Mouse (Mus musculus): ENCODE results near the gene Tmem95. TPM values are rescaled to one million over a fixed set of nuclear protein-coding genes. Genes with fewer than 3 reads are reported as not detected.

Tmem95 gene
- polyA plus RNA-seq, 2 experiments = not detected

DNA sequence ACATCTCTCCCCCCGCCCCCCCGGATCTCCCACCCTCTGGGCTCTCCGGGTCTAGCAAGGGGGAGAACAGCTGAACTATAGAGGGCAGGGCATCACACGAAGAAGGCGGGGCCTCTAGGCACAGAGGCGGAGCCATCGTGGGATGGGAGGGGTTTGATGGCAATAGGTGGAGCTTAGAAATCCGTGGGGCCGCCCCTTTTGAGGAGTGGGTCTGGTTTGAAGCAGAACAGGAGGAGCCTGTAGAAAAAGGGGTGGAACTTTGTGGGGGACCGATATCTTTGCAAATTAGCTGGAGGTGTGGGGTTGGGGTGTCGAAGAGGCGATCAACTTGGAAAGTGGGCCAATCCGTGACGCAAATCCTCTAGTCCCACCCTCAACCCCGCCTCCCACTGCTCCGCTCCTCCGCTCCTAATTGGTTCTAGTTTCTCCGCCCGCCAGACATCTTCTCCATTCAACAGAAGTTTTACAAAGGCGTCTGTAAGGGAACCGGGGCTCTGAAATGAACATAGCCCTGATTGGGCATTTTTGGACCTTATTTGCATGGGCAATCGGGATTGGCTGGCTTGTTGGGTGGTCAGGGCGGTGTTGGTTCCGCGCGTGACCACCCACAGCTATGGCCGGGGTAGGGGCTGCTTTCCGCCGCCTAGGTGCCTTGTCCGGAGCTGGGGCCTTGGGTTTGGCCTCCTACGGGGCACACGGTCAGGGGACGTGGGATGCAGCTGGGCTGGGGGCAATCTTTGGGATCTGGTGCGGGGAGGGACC, 39.7 kb downstream of the Tmem95 start, which contains the start of gene Tmem256:
Tmem256 (plus strand) TSS at position 563 of the 762 bp plus-strand sequence.
- TF ChIP-seq CTCF (IDR thresholded peaks at IDR 0.05; ENCODE audit: low read depth) (no peak; the same call in 1 of the 2 replicates), EP300 (IDR thresholded peaks at IDR 0.05; ENCODE audit: low read depth) (peak; percentile 55; the same call in 1 of the 2 replicates)
- Histone ChIP-seq H3K4me2 (ENCODE audit: low read depth) (peak within 1 kb of the TSS; percentile 94), H3K27ac (peak within 1 kb of the TSS; percentile 76), H3K36me3 (replicated peaks; ENCODE audit: control insufficient read depth, insufficient read depth, low read depth) (no peaks in the 10 kb centered on the region), H3K9ac (replicated peaks) (peak within 1 kb of the TSS; percentile 81), H3K9me3 (ENCODE audit: control insufficient read depth, low read length) (no peaks in the 10 kb centered on the region), H3K27me3 (ENCODE audit: control insufficient read depth, insufficient read depth, low read length) (peaks cover 42% of the 10 kb centered on the region), H3K4me3 (ENCODE audit: insufficient read depth in 1 of 2, low read depth in 2 of 2, low read length in 2 of 2) (peak within 1 kb of the TSS; percentile 67 to 88), H3K4me1 (replicated peaks; ENCODE audit: control insufficient read depth in 2 of 2, insufficient read depth in 2 of 2, low read length in 1 of 2) (peaks cover 19 to 23% of the 10 kb centered on the region in 2 experiments)
- ATAC-seq (ENCODE audit: insufficient read depth) (peak; percentile 90), DNase-seq (ENCODE audit: low read depth in 3 of 3, low spot score in 3 of 3) (peak; percentile 96 to 97 (median 97))
- WGBS (ENCODE audit: insufficient replicate concordance) = under 1% methylated on average over 34 of the region's 34 CpGs

DNA sequence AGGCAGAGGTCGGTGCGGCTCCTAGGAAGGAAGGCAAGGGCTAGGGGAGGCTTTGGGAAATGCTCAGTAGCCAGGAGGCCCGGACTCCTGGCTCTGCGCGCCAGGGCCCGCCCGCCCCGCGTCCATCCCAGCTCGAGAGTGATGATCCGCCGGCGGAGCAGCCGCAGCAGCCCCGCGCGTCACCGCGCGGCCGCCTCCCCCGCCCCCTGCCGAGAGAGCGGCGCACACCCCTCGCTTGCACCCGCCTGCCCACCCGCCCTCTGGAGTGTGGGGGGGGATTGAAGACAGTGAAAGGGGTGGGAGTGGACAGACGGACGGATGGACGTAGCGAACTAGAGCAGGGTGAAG, 40.2 kb downstream of the Tmem95 start, which contains the start of gene Nlgn2:
Nlgn2 (minus strand) TSS at position 181 of the 348 bp plus-strand sequence.
- ATAC-seq (ENCODE audit: insufficient read depth) (peak; percentile 39), DNase-seq (ENCODE audit: low read depth in 3 of 3, low spot score in 3 of 3) (no peak)
- peak within 1 kb of the TSS; percentile 81 for H3K9ac ChIP-seq (replicated peaks)
- peak within 1 kb of the TSS; percentile 76 for H3K27ac ChIP-seq
- H3K4me1 ChIP-seq (replicated peaks; ENCODE audit: control insufficient read depth in 2 of 2, insufficient read depth in 2 of 2, low read length in 1 of 2) = peaks cover 14 to 23% of the 10 kb centered on the region in 2 experiments
- H3K36me3 ChIP-seq (replicated peaks; ENCODE audit: control insufficient read depth, insufficient read depth, low read depth) = no peaks in the 10 kb centered on the region
- H3K4me3 ChIP-seq (ENCODE audit: insufficient read depth in 1 of 2, low read depth in 2 of 2, low read length in 2 of 2) = peak within 1 kb of the TSS; percentile 67 to 88
- H3K4me2 ChIP-seq (ENCODE audit: low read depth) = peak within 1 kb of the TSS; percentile 94
- H3K9me3 ChIP-seq (ENCODE audit: control insufficient read depth, low read length) = no peaks in the 10 kb centered on the region
- TF ChIP-seq EP300 (IDR thresholded peaks at IDR 0.05; ENCODE audit: low read depth) (no peak), CTCF (IDR thresholded peaks at IDR 0.05; ENCODE audit: low read depth) (no peak)
- WGBS (ENCODE audit: insufficient replicate concordance) = under 1% methylated on average over 32 of the region's 32 CpGs
- peaks cover 44% of the 10 kb centered on the region for H3K27me3 ChIP-seq (ENCODE audit: control insufficient read depth, insufficient read depth, low read length)

DNA sequence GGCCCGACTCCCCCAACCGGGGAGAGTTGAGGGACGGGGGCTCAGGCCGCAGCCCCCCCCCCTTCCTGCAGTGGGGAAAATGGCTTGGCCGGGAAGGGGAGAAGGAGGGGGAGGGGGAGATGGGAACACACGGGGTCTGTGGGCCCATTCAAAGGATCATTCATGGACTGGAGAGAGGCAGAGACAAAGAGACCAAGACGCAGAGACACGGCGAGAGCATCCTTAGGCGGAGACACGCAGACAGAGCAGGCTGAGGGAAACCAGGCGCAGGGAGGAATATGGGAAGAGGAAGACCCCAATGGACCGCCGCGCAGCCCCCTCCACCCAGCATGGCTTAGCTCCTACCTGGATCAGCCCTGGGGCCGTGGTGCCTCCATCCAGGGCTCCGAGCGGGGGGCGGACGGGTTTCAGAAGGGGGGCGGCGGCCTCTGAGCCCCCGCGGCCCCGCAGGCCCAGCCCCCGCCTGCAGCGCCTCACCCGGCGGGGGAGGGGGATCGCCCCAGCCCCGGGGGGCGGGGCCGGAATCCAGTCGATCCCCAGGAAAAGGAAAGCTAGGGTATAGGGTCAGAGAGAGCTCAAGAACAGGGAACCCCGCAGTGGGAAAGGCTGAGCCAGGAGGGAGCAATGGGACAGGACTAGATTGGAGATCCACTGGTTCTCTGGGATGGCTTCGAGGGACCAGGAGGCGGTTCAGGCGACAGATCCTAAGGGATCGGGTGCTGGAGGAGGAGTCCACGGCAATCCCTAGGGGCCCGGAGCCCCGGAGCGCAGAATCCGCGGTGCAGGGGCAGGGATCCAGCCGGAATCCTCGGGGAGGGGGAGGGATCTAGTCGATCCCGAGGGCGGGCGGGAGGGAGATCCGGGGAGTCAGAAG, 40.9 kb downstream of the Tmem95 start:
- peaks cover 14 to 23% of the 10 kb centered on the region in 2 experiments for H3K4me1 ChIP-seq (replicated peaks; ENCODE audit: control insufficient read depth in 2 of 2, insufficient read depth in 2 of 2, low read length in 1 of 2)
- DNase-seq (ENCODE audit: low read depth in 3 of 3, low spot score in 3 of 3) (no peak), ATAC-seq (ENCODE audit: insufficient read depth) (no peak)
- peak overlapping the region; percentile 94 for H3K4me2 ChIP-seq (ENCODE audit: low read depth)
- H3K9me3 ChIP-seq (ENCODE audit: control insufficient read depth, low read length) = no peaks in the 10 kb centered on the region
- H3K27me3 ChIP-seq (ENCODE audit: control insufficient read depth, insufficient read depth, low read length) = peaks cover 44% of the 10 kb centered on the region
- peak overlapping the region; percentile 67 to 88 for H3K4me3 ChIP-seq (ENCODE audit: insufficient read depth in 1 of 2, low read depth in 2 of 2, low read length in 2 of 2)
- peak overlapping the region; percentile 39 for H3K9ac ChIP-seq (replicated peaks)
- TF ChIP-seq CTCF (IDR thresholded peaks at IDR 0.05; ENCODE audit: low read depth) = no peak
- TF ChIP-seq EP300 (IDR thresholded peaks at IDR 0.05; ENCODE audit: low read depth) = no peak
- H3K27ac ChIP-seq = no peak overlapping the region
- WGBS (ENCODE audit: insufficient replicate concordance) = 3% methylated on average over 50 of the region's 52 CpGs
- H3K36me3 ChIP-seq (replicated peaks; ENCODE audit: control insufficient read depth, insufficient read depth, low read depth) = no peaks in the 10 kb centered on the region

DNA sequence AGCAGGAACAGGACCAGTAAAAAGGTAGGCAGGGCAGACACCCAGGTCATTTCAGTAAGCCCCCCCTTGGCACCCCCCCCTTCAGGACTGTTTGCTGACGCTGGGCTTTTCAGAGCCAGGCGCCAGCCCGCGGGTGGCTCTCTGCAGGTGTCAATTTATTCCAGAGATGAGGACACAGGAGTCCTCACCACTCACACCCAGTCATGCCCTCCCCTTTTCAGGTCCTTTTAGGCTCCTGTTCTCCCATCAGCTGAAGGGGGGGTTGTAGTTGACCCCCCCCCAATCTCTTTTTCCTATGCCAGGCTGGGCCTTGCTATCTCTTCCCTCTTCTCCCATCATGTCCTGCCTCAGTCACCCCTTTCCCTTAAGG, 41.9 kb downstream of the Tmem95 start:
- no peak for ATAC-seq (ENCODE audit: insufficient read depth)
- DNase-seq (ENCODE audit: low read depth in 3 of 3, low spot score in 3 of 3) = no peak
- H3K27ac ChIP-seq = no peak overlapping the region

More for the DNA sequence above, 41.9 kb downstream of the Tmem95 start:
- Histone ChIP-seq H3K4me3 (ENCODE audit: insufficient read depth in 1 of 2, low read depth in 2 of 2, low read length in 2 of 2) (no peak overlapping the region), H3K4me1 (replicated peaks; ENCODE audit: control insufficient read depth in 2 of 2, insufficient read depth in 2 of 2, low read length in 1 of 2) (peaks cover 14 to 25% of the 10 kb centered on the region in 2 experiments), H3K9ac (replicated peaks) (no peak overlapping the region), H3K27me3 (ENCODE audit: control insufficient read depth, insufficient read depth, low read length) (peaks cover 44% of the 10 kb centered on the region), H3K36me3 (replicated peaks; ENCODE audit: control insufficient read depth, insufficient read depth, low read depth) (no peaks in the 10 kb centered on the region), H3K4me2 (ENCODE audit: low read depth) (no peak overlapping the region), H3K9me3 (ENCODE audit: control insufficient read depth, low read length) (no peaks in the 10 kb centered on the region)
- TF ChIP-seq EP300 (IDR thresholded peaks at IDR 0.05; ENCODE audit: low read depth) (no peak), CTCF (IDR thresholded peaks at IDR 0.05; ENCODE audit: low read depth) (no peak)
- WGBS (ENCODE audit: insufficient replicate concordance) = 19% methylated on average over 4 of the region's 4 CpGs

Data from liver, embryonic 14.5 days (tissue).